Mouse (Mus musculus) CH12.LX (cell line): ENCODE results near the gene Dpagt1. TPM values are rescaled to one million over a fixed set of nuclear protein-coding genes. Genes with fewer than 3 reads are reported as not detected.
A peak's percentile ranks its signal among the peaks of the same experiment; 100 is the strongest.

Experiments
- DNase-seq: peaks from one replicate; pipeline ENCODE4 v3.0.0-alpha.2; 2013; ENCODE audit errors: extremely low read depth
- H3K27ac ChIP-seq: 2 replicates; pipeline ENCODE4 v1.5.1; 2012; ENCODE audit warnings: low read depth, mild to moderate bottlenecking, control low read depth, moderate library complexity; ENCODE audit not compliant: insufficient read depth
- H3K27me3 ChIP-seq: replicated peaks from 2 replicates; pipeline ENCODE3; 2012; ENCODE audit warnings: inconsistent platforms
- H3K36me3 ChIP-seq, 2 experiments: replicated peaks in 1 of 2; 2 replicates each; pipeline versions ENCODE3 to v1.6.1; 2012; ENCODE audit warnings: inconsistent platforms in 1 of 2, low read length in 1 of 2, mild to moderate bottlenecking in 1 of 2, mixed read lengths in 1 of 2, moderate library complexity in 1 of 2; ENCODE audit not compliant: control insufficient read depth in 1 of 2, insufficient read depth in 1 of 2
- H3K4me1 ChIP-seq, 2 experiments: 2 replicates each; pipeline ENCODE4 v1.6.1; 2012; ENCODE audit warnings: inconsistent platforms in 1 of 2, moderate library complexity in 1 of 2; ENCODE audit not compliant: insufficient read depth in 2 of 2, control insufficient read depth in 1 of 2
- H3K4me2 ChIP-seq: 2 replicates; pipeline ENCODE4 v1.6.1; 2012; ENCODE audit warnings: low read depth, mild to moderate bottlenecking, control low read depth; ENCODE audit not compliant: poor library complexity, insufficient read depth, severe bottlenecking
- H3K4me3 ChIP-seq, 3 experiments: fragments of 150-350 bp in 1 of 3; sonication (generic) in 1 of 3; replicated peaks in 1 of 3; 2 replicates each; pipeline versions ENCODE3 to v1.5.1; 2011 to 2012; ENCODE audit warnings: low read depth in 2 of 3, low read length in 2 of 3, mild to moderate bottlenecking in 2 of 3, moderate library complexity in 2 of 3, control low read depth in 1 of 3, improper control_type of control experiment in 1 of 3, inconsistent platforms in 1 of 3, mixed read lengths in 1 of 3; ENCODE audit not compliant: poor library complexity in 1 of 3
- H3K79me2 ChIP-seq: replicated peaks from 2 replicates; pipeline ENCODE4 v1.6.1; 2012; ENCODE audit warnings: mild to moderate bottlenecking, moderate library complexity; ENCODE audit not compliant: control insufficient read depth, poor library complexity, insufficient read depth, severe bottlenecking; ENCODE audit errors: extremely low read depth
- H3K9ac ChIP-seq: 2 replicates; pipeline ENCODE4 v1.6.1; 2012; ENCODE audit warnings: low read depth, mild to moderate bottlenecking, control low read depth, moderate library complexity; ENCODE audit not compliant: insufficient read depth
- H3K9me3 ChIP-seq: replicated peaks from 2 replicates; pipeline ENCODE3; 2012; ENCODE audit warnings: low read length, inconsistent platforms, mixed read lengths
- CHD2 ChIP-seq: IDR thresholded peaks from 2 replicates; pipeline ENCODE4 v1.6.1; 2011; ENCODE audit warnings: low read length, improper control_type of control experiment
- CTCF ChIP-seq, 2 experiments: IDR thresholded peaks in 1 of 2; conservative IDR thresholded peaks in 1 of 2; 2 replicates each; pipeline ENCODE4 v1.5.1; 2011 to 2012; ENCODE audit warnings: low read depth in 2 of 2, low read length in 2 of 2, improper control_type of control experiment in 1 of 2, inconsistent platforms in 1 of 2, mild to moderate bottlenecking in 1 of 2, moderate library complexity in 1 of 2
- ELF1 ChIP-seq: IDR thresholded peaks from 2 replicates; pipeline ENCODE4 v1.6.1; 2014; ENCODE audit warnings: low read depth, mild to moderate bottlenecking, inconsistent platforms, low read length, improper control_type of control experiment
- EP300 ChIP-seq: IDR thresholded peaks from 2 replicates; pipeline ENCODE4 v1.6.1; 2011; ENCODE audit warnings: low read length, improper control_type of control experiment
- ETS1 ChIP-seq: conservative IDR thresholded peaks from 2 replicates; pipeline ENCODE4 v1.6.1; 2012; ENCODE audit warnings: low read depth, mild to moderate bottlenecking, inconsistent platforms, low read length, improper control_type of control experiment, moderate library complexity
- HCFC1 ChIP-seq: IDR thresholded peaks from 2 replicates; pipeline ENCODE4 v1.6.1; 2012; ENCODE audit warnings: low read depth, mild to moderate bottlenecking, inconsistent platforms, low read length, improper control_type of control experiment
- IRF4 ChIP-seq: IDR thresholded peaks from 2 replicates; pipeline ENCODE4 v1.6.1; 2014; ENCODE audit warnings: low read depth, mild to moderate bottlenecking, inconsistent platforms, low read length, improper control_type of control experiment
- KAT2A ChIP-seq: IDR thresholded peaks from 2 replicates; pipeline ENCODE4 v1.6.1; 2012; ENCODE audit warnings: low read length, improper control_type of control experiment, inconsistent platforms; ENCODE audit not compliant: insufficient replicate concordance
- MAFK ChIP-seq: IDR thresholded peaks from 2 replicates; pipeline ENCODE4 v1.6.1; 2011; ENCODE audit warnings: low read length, improper control_type of control experiment; ENCODE audit not compliant: insufficient replicate concordance
- MAX ChIP-seq: IDR thresholded peaks from 2 replicates; pipeline ENCODE4 v1.6.1; 2011; ENCODE audit warnings: low read length, improper control_type of control experiment
- MAZ ChIP-seq: IDR thresholded peaks from 2 replicates; pipeline ENCODE4 v1.6.1; 2012; ENCODE audit warnings: low read depth, mild to moderate bottlenecking, inconsistent platforms, low read length, improper control_type of control experiment, moderate library complexity
- MEF2A ChIP-seq: IDR thresholded peaks from 2 replicates; pipeline ENCODE4 v1.6.1; 2014; ENCODE audit warnings: low read depth, mild to moderate bottlenecking, inconsistent platforms, low read length, improper control_type of control experiment, borderline replicate concordance
- MXI1 ChIP-seq: IDR thresholded peaks from 2 replicates; pipeline ENCODE4 v1.6.1; 2011; ENCODE audit warnings: mild to moderate bottlenecking, low read depth, low read length, improper control_type of control experiment
- NRF1 ChIP-seq: IDR thresholded peaks from 2 replicates; pipeline ENCODE4 v1.6.1; 2014; ENCODE audit warnings: low read depth, mild to moderate bottlenecking, inconsistent platforms, low read length, improper control_type of control experiment, moderate library complexity
- PAX5 ChIP-seq: IDR thresholded peaks from 2 replicates; pipeline ENCODE4 v1.6.1; 2012; ENCODE audit warnings: low read length, inconsistent platforms, mixed read lengths
- POLR2A ChIP-seq: IDR thresholded peaks from 2 replicates; pipeline ENCODE4 v1.6.1; 2011; ENCODE audit warnings: low read depth, mild to moderate bottlenecking, improper control_type of control experiment, low read length
- SIN3A ChIP-seq: IDR thresholded peaks from 2 replicates; pipeline ENCODE4 v1.6.1; 2012; ENCODE audit warnings: low read length, improper control_type of control experiment, inconsistent platforms
- SMC3 ChIP-seq: IDR thresholded peaks from 2 replicates; pipeline ENCODE4 v1.6.1; 2011; ENCODE audit warnings: low read depth, low read length, improper control_type of control experiment
- TCF12 ChIP-seq: IDR thresholded peaks from 2 replicates; pipeline ENCODE4 v1.6.1; 2014; ENCODE audit warnings: low read depth, mild to moderate bottlenecking, inconsistent platforms, low read length, improper control_type of control experiment
- ZC3H11A ChIP-seq: IDR thresholded peaks from 2 replicates; pipeline ENCODE4 v1.6.1; 2012; ENCODE audit warnings: low read depth, mild to moderate bottlenecking, inconsistent platforms, low read length, improper control_type of control experiment
- ZKSCAN1 ChIP-seq: IDR thresholded peaks from 2 replicates; pipeline ENCODE4 v1.6.1; 2012; ENCODE audit warnings: low read depth, inconsistent platforms, low read length, improper control_type of control experiment, borderline replicate concordance
- ZMIZ1 ChIP-seq: IDR thresholded peaks from 2 replicates; pipeline ENCODE4 v1.6.1; 2012; ENCODE audit warnings: low read depth, mild to moderate bottlenecking, inconsistent platforms, low read length, improper control_type of control experiment
- dilution Hi-C: fragments of 300-500 bp; cut with MboI; formaldehyde crosslinking; loops from 2 replicates; pipeline ENCODE4 v1.14.3; 2020; ENCODE audit warnings: low sequenced_read_pairs; ENCODE audit not compliant: extremely low pct_unique_long_range_greater_than_20kb, extremely low pct_ligation_motif_present
- in situ Hi-C: fragments of 300-500 bp; cut with MboI; formaldehyde crosslinking; loops from 3 replicates; pipeline ENCODE4 v1.14.3; 2019; ENCODE audit warnings: low sequenced_read_pairs, low pct_ligation_motif_present, low pct_unique_long_range_greater_than_20kb, mixed read lengths
- polyA plus RNA-seq: library from polyadenylated mRNA; unstranded; fragments of >175 nt; gene quantifications from 2 replicates; pipeline ENCODE4 v1.2.1, GENCODE M21; 2012; ENCODE audit warnings: low read depth; ENCODE audit not compliant: insufficient read length
- total RNA-seq, 2 experiments: library from RNA; depleted of rRNA; stranded (reverse); fragments of 300-350 nt in 1 of 2; fragments of >200 nt in 1 of 2; gene quantifications; 2 replicates each; pipeline ENCODE4 v1.2.3; 2012 to 2014

Gene Dpagt1
- total and polyA plus RNA-seq, 3 experiments, result 8.5 to 41.7 (median 15.8) TPM

DNA sequence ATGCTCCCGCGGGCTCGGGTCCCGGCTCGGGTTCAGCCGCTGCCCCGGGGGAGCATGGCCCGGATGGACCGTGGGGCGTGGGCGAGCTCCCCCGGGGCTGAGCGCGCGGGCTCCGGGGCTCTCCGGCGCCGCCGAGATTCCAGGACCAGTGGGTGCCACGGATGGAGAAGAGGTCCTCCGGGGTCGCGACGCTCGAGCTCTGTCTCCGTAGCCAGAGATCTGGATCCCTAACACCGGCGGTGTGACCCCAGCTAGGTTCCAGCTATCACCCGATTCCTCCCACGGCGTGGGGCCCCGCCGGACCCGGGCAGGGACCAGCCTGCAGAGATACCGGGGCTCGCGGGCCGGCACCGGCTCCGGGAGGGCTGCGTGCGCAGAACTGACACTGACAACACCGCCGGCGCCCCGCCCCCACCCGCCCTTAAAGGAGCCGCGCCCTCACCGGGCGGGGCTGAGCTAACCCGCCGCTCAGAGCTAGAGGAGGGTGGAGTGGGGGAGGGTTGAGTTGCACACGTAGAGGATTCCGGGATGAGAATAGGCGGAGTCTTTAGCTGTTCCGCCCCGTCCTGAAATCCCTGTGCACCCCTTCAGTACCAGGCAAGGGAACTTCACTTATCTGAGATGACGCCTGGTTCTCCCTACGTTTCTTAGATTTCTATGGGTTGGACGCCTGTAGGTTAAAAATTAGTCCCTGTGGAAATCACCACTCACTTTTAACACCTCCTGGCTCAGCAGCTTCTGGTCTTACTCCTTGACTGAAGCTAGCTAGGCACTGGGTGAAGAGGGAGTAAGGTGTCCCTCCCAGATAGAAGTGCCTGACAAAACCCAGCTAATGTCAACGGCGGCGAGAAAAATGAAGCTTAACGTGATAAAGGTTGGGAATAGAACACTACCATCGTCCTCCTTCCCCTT, 5.7 kb upstream of the Dpagt1 start, which contains the start of gene C2cd2l:
TSS of gene C2cd2l (minus strand) at position 399 of the 912 bp plus-strand sequence.
- H3K4me2 ChIP-seq, result peak within 1 kb of the TSS; percentile 85
- TF ChIP-seq TCF12 (peak; percentile 53; the same call in 1 of the 2 replicates), ZC3H11A (no peak), PAX5 (no peak), EP300 (peak; percentile 38; the same call in 1 of the 2 replicates), CHD2 (peak; percentile 74), KAT2A (no peak), ELF1 (peak; percentile 56), MEF2A (no peak), HCFC1 (peak; percentile 61), MAZ (peak; percentile 78), POLR2A (peak; percentile 69), IRF4 (peak; percentile 51), MAX (no peak), ZMIZ1 (0 out of 2 replicates have a peak, but pooled peaks have one; percentile 51), SIN3A (peak; percentile 63; the same call in 1 of the 2 replicates), ZKSCAN1 (no peak), MXI1 (peak; percentile 73; the same call in 1 of the 2 replicates), ETS1 (peak; percentile 28; the same call in 1 of the 2 replicates), NRF1 (peak; percentile 76), SMC3 (no peak)
- TF ChIP-seq, all 38 proteins: peak for 13
- peak; percentile 90 for DNase-seq
- H3K27ac ChIP-seq, result no peak within 1 kb of the TSS
- H3K27me3 ChIP-seq, result peaks cover 4% of the 10 kb centered on the region
- H3K9me3 ChIP-seq, result no peaks in the 10 kb centered on the region
- in situ Hi-C loops (no loop called here), dilution Hi-C loops (no loop called here)
- peak within 1 kb of the TSS; percentile 77 to 87 (median 85) for H3K4me3 ChIP-seq
- peaks cover 17 to 23% of the 10 kb centered on the region in 2 experiments for H3K36me3 ChIP-seq
- H3K79me2 ChIP-seq, result no peaks in the 10 kb centered on the region
- peaks cover 7 to 39% of the 10 kb centered on the region in 2 experiments; a peak in 3 of 4 replicates for H3K4me1 ChIP-seq
- peak within 1 kb of the TSS; percentile 80 for H3K9ac ChIP-seq

DNA sequence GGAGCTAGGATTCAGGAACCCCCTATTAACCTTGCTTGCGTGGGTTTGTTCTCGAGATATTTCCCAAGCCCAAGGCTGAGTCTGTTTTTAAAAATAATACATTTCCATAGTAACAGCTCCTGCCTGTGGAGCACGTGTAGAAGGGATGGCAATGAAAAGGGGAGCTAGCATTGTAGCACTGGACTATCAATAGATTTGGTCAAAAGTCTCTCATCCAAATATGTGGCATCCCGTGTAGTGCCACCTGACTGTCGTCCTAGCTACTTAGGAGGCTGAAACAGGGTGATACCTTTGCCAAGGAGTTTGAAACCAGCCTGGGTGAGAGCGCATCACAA, 5.1 kb upstream of the Dpagt1 start:
- TF ChIP-seq CTCF (conservative IDR thresholded peaks at IDR 0.05 in 1 of 2, IDR thresholded peaks at IDR 0.05 in 1 of 2; ENCODE audit: low read depth in 2 of 2, low read length in 2 of 2), result no peak
- no peak for TF ChIP-seq HCFC1
- TF ChIP-seq MAFK, result no peak
- TF ChIP-seq, all 38 proteins: peak for 0
- dilution Hi-C loops (no loop called here), in situ Hi-C loops (no loop called here)
- peak overlapping the region; percentile 82 for H3K4me2 ChIP-seq
- H3K9ac ChIP-seq, result peak overlapping the region; percentile 23; the same call in 1 of the 2 replicates
- H3K4me1 ChIP-seq, result peaks cover 7 to 42% of the 10 kb centered on the region in 2 experiments; a peak in 3 of 4 replicates
- peak overlapping the region in 1 of 3 experiments; percentile 18 for H3K4me3 ChIP-seq
- no peak overlapping the region for H3K27ac ChIP-seq
- no peak for DNase-seq
- H3K36me3 ChIP-seq, result peaks cover 11 to 17% of the 10 kb centered on the region in 2 experiments
- no peaks in the 10 kb centered on the region for H3K79me2 ChIP-seq
- H3K9me3 ChIP-seq, result no peaks in the 10 kb centered on the region
- peaks cover 4% of the 10 kb centered on the region for H3K27me3 ChIP-seq
